ENCODE assay signal across 8 mouse cellular contexts in genomic region chr3:107631523-107631958, GRCm38 (mm10). TPM values are rescaled to one million over a fixed set of nuclear protein-coding genes. Genes with fewer than 3 reads are reported as not detected.
A peak's percentile ranks its signal among the peaks of the same experiment; 100 is the strongest.
DNase-seq lines count a peak whose midpoint lies in the region; ATAC-seq and TF ChIP-seq lines count a peak whose summit lies in the region.

Strip1 (minus strand) TSS chr3:107631694.

- TF ChIP-seq POLR2A in brain, embryonic 14.5 days (IDR thresholded peaks at IDR 0.05; ENCODE audit: borderline replicate concordance, extremely low read depth, insufficient read depth, insufficient read length, poor library complexity, severe bottlenecking), result peak; percentile 91
- 0 out of 2 replicates have a peak, but pooled peaks have one; percentile 48 for TF ChIP-seq POLR2A in liver, adult 2 months (IDR thresholded peaks at IDR 0.05; ENCODE audit: extremely low read depth, insufficient read depth, low read length)
- TF ChIP-seq POLR2A in myocyte (IDR thresholded peaks at IDR 0.05; ENCODE audit: insufficient read length, low read depth), result peak; percentile 52

- H3ac ChIP-seq in C2C12 (ENCODE audit: control insufficient read depth, insufficient read length, low read depth) (peak within 1 kb of the TSS; percentile 96), myocyte (ENCODE audit: control insufficient read depth, insufficient read length) (peak within 1 kb of the TSS; percentile 87)

- DNase-seq in brain, embryonic 14.5 days (ENCODE audit: low read depth), result peak; percentile 99
- peak; percentile 88 for DNase-seq in liver, adult 2 months (ENCODE audit: extremely low read depth, low read depth, low spot score)
- peak; percentile 94 for DNase-seq in splenic B cell, adult 2 months (ENCODE audit: low read depth, low spot score)

- peak within 1 kb of the TSS; percentile 81 for H3K4me2 ChIP-seq in heart, embryonic 11.5 days
- peak within 1 kb of the TSS; percentile 88 for H3K4me2 ChIP-seq in kidney, embryonic 16.5 days (replicated peaks; ENCODE audit: low read depth, low read length)
- H3K4me2 ChIP-seq in myocyte (ENCODE audit: low read depth), result peak within 1 kb of the TSS; percentile 86

- peak within 1 kb of the TSS; percentile 89 for H3K27ac ChIP-seq in heart, embryonic 11.5 days (ENCODE audit: low read depth, low read length)
- H3K27ac ChIP-seq in kidney, embryonic 16.5 days (ENCODE audit: low read length), result peak within 1 kb of the TSS; percentile 78
- peak within 1 kb of the TSS; percentile 43 for H3K27ac ChIP-seq in liver, adult 2 months (replicated peaks; ENCODE audit: insufficient read depth, low read depth, low read length)

- H3K36me3 ChIP-seq in C2C12 (ENCODE audit: control insufficient read depth, insufficient read depth), result peaks cover 21% of the 10 kb centered on the region
- peaks cover 16% of the 10 kb centered on the region for H3K36me3 ChIP-seq in erythroblast, embryonic 14.5 days (ENCODE audit: control insufficient read depth)
- H3K36me3 ChIP-seq in heart, embryonic 11.5 days (ENCODE audit: control insufficient read depth, insufficient read depth, low read length), result peaks cover 9% of the 10 kb centered on the region; the same call in 1 of the 2 replicates
- H3K36me3 ChIP-seq in kidney, embryonic 16.5 days (ENCODE audit: insufficient read depth, low read length), result peaks cover 11% of the 10 kb centered on the region
- H3K36me3 ChIP-seq in liver, adult 2 months (ENCODE audit: control insufficient read depth, insufficient read depth, low read length), result peaks cover 6% of the 10 kb centered on the region; the same call in 1 of the 2 replicates
- H3K36me3 ChIP-seq in myocyte (ENCODE audit: control insufficient read depth, insufficient read depth), result peaks cover 21% of the 10 kb centered on the region
- peaks cover 2% of the 10 kb centered on the region; the same call in 1 of the 2 replicates for H3K36me3 ChIP-seq in splenic B cell, adult 2 months (ENCODE audit: control insufficient read depth, insufficient read depth, low read length, poor library complexity, severe bottlenecking)

- peaks cover 4% of the 10 kb centered on the region for H3K27me3 ChIP-seq in C2C12 (ENCODE audit: control insufficient read depth, insufficient read depth, insufficient read length)
- H3K27me3 ChIP-seq in erythroblast, embryonic 14.5 days (ENCODE audit: control insufficient read depth), result no peaks in the 10 kb centered on the region; the same call in 1 of the 2 replicates
- H3K27me3 ChIP-seq in heart, embryonic 11.5 days (ENCODE audit: control insufficient read depth, insufficient read depth, low read length), result no peaks in the 10 kb centered on the region
- H3K27me3 ChIP-seq in kidney, embryonic 16.5 days (ENCODE audit: insufficient read depth, low read length), result no peaks in the 10 kb centered on the region
- no peaks in the 10 kb centered on the region for H3K27me3 ChIP-seq in liver, adult 2 months (ENCODE audit: control insufficient read depth, insufficient read depth, low read length)
- H3K27me3 ChIP-seq in myocyte (ENCODE audit: control insufficient read depth, insufficient read depth, insufficient read length), result peaks cover 5% of the 10 kb centered on the region
- H3K27me3 ChIP-seq in splenic B cell, adult 2 months (ENCODE audit: control insufficient read depth, insufficient read depth, low read length, poor library complexity, severe bottlenecking), result no peaks in the 10 kb centered on the region

- peaks cover 20% of the 10 kb centered on the region for H3K4me1 ChIP-seq in erythroblast, embryonic 14.5 days (ENCODE audit: control insufficient read depth)
- H3K4me1 ChIP-seq in heart, embryonic 11.5 days (ENCODE audit: control insufficient read depth, insufficient read depth, low read length), result peaks cover 10% of the 10 kb centered on the region; the same call in 1 of the 2 replicates
- H3K4me1 ChIP-seq in kidney, embryonic 16.5 days (ENCODE audit: insufficient read depth, low read length), result peaks cover 8% of the 10 kb centered on the region
- H3K4me1 ChIP-seq in liver, adult 2 months (ENCODE audit: control insufficient read depth, insufficient read depth, low read length), result peaks cover 4% of the 10 kb centered on the region; the same call in 1 of the 2 replicates

- H3K4me3 ChIP-seq in C2C12 (ENCODE audit: insufficient read depth, poor library complexity, severe bottlenecking) (peak within 1 kb of the TSS; percentile 89), myocyte (peak within 1 kb of the TSS; percentile 67)
- H3K4me3 ChIP-seq in erythroblast, embryonic 14.5 days (replicated peaks), result peak within 1 kb of the TSS; percentile 88
- H3K4me3 ChIP-seq in heart, embryonic 11.5 days (ENCODE audit: low read depth, low read length), result peak within 1 kb of the TSS; percentile 83
- H3K4me3 ChIP-seq in kidney, embryonic 16.5 days (ENCODE audit: low read length), result peak within 1 kb of the TSS; percentile 100
- H3K4me3 ChIP-seq in liver, adult 2 months (ENCODE audit: insufficient read depth, low read depth, low read length), result peak within 1 kb of the TSS; percentile 90

- H3K9ac ChIP-seq in heart, embryonic 11.5 days (ENCODE audit: low read depth, low read length), result peak within 1 kb of the TSS; percentile 88
- H3K9ac ChIP-seq in kidney, embryonic 16.5 days (replicated peaks; ENCODE audit: low read length), result peak within 1 kb of the TSS; percentile 93
- peak within 1 kb of the TSS; percentile 93 for H3K9ac ChIP-seq in liver, adult 2 months (ENCODE audit: low read depth, low read length)

- peaks cover 10% of the 10 kb centered on the region for H3K79me3 ChIP-seq in C2C12 (ENCODE audit: low read depth)

- H3K79me2 ChIP-seq in C2C12 (ENCODE audit: control insufficient read depth, insufficient read depth) (peaks cover 29% of the 10 kb centered on the region), myocyte (ENCODE audit: control insufficient read depth, insufficient read depth) (peaks cover 29% of the 10 kb centered on the region)
- no peaks in the 10 kb centered on the region; the same call in 1 of the 2 replicates for H3K79me2 ChIP-seq in liver, adult 2 months (ENCODE audit: control insufficient read depth, insufficient read depth, low read length)

- TF ChIP-seq CTCF in C2C12 (IDR thresholded peaks at IDR 0.05; ENCODE audit: control insufficient read depth, insufficient read depth, insufficient read length), result no peak
- TF ChIP-seq CTCF in brain, embryonic 14.5 days (IDR thresholded peaks at IDR 0.05; ENCODE audit: borderline replicate concordance, extremely low read depth, insufficient read depth, insufficient read length), result no peak
- TF ChIP-seq CTCF in liver, adult 2 months (IDR thresholded peaks at IDR 0.05; ENCODE audit: low read depth, low read length), result no peak

- ATAC-seq in heart, embryonic 11.5 days (replicated peaks; ENCODE audit: insufficient number of reproducible peaks, low FRiP score, low TSS enrichment), result peak; percentile 93
- ATAC-seq in kidney, embryonic 16.5 days (ENCODE audit: low FRiP score, low TSS enrichment), result peak; percentile 94

- H3K9me3 ChIP-seq in erythroblast, embryonic 14.5 days (ENCODE audit: control insufficient read depth, low read length), result no peaks in the 10 kb centered on the region
- H3K9me3 ChIP-seq in heart, embryonic 11.5 days (replicated peaks; ENCODE audit: control insufficient read depth, low read length), result no peaks in the 10 kb centered on the region
- no peaks in the 10 kb centered on the region for H3K9me3 ChIP-seq in kidney, embryonic 16.5 days (ENCODE audit: low read length)

- WGBS in heart, embryonic 11.5 days (ENCODE audit: insufficient replicate concordance), result under 1% methylated on average over 35 of the region's 35 CpGs
- WGBS in kidney, embryonic 16.5 days, result under 1% methylated on average over 35 of the region's 35 CpGs
- under 1% methylated on average over 35 of the region's 35 CpGs for WGBS in liver, adult 2 months

TF ChIP-seq in C2C12, 6 proteins besides CTCF, POLR2A, EP300 and RAD21:
- TF ChIP-seq CEBPB (IDR thresholded peaks at IDR 0.05; ENCODE audit: low read depth), result peak; percentile 10
- TF ChIP-seq USF1 (IDR thresholded peaks at IDR 0.05; ENCODE audit: low read depth), result no peak
- peak; percentile 61 for TF ChIP-seq MAX (IDR thresholded peaks at IDR 0.05)
- no peak for TF ChIP-seq MYOG (IDR thresholded peaks at IDR 0.05; ENCODE audit: control insufficient read depth, extremely low read depth, insufficient read length)
- TF ChIP-seq FOSL1 (IDR thresholded peaks at IDR 0.05; ENCODE audit: insufficient read depth, low read length, poor library complexity, severe bottlenecking), result no peak

TF ChIP-seq in myocyte, 11 proteins besides CTCF, POLR2A, EP300 and RAD21:
- no peak for TF ChIP-seq SRF (IDR thresholded peaks at IDR 0.05; ENCODE audit: control insufficient read depth, insufficient read length, low read depth)
- TF ChIP-seq USF1 (IDR thresholded peaks at IDR 0.05; ENCODE audit: low read depth), result no peak
- peak in 1 of 3 experiments; percentile 14 for TF ChIP-seq MYOD1 (IDR thresholded peaks at IDR 0.05; ENCODE audit: control insufficient read depth in 1 of 3, insufficient read length in 2 of 3, low read depth in 2 of 3)
- TF ChIP-seq POLR2AphosphoS2 (IDR thresholded peaks at IDR 0.05; ENCODE audit: insufficient read length, low read depth), result peak; percentile 81

RNA-seq across cellular contexts. Expression of gene Strip1, which starts in this region (rescaled TPM):
- polyA plus RNA-seq in C2C12 (2012; fragmentation: generic; extraction: Trizol) (35.2 TPM), myocyte (2012; fragmentation: generic; extraction: Trizol) (46.6 TPM)
- polyA plus RNA-seq in brain, embryonic 14.5 days (2012; rRNA removed), result 215 and 216 TPM in 2 replicates
- polyA plus RNA-seq in erythroblast, embryonic 14.5 days (2012), result 0.43 and 0.44 TPM in 2 replicates
- 35.4 and 47.0 TPM in 2 replicates for polyA plus RNA-seq in heart, embryonic 11.5 days (2014; fragmentation: Nextera tagmentation; extraction: Ambion mirVana)
- 46.8 and 46.9 TPM in 2 replicates for polyA plus RNA-seq in kidney, embryonic 16.5 days (2015; fragmentation: Nextera tagmentation; extraction: Ambion mirVana)
- 6.0 and 7.7 TPM in 2 replicates for total RNA-seq in liver, adult 2 months (2014; rRNA removed)
- polyA plus RNA-seq in liver, adult 2 months (2012; rRNA removed), result 17.7 and 23.8 TPM in 2 replicates

Comparison
In these comparisons a context has a peak if more than half of its experiments do, and no peak if none do; other contexts are left out.
1. Peak in every context shown above with its lines: DNase-seq, ATAC-seq, H3K4me3 ChIP-seq and H3K27ac ChIP-seq.
2. RNA of gene Strip1 (polyA plus RNA-seq): 215 to 216 TPM in brain, embryonic 14.5 days, 46.8 to 46.9 TPM in kidney, embryonic 16.5 days, 46.6 TPM in myocyte (single experiment), 35.4 to 47.0 TPM in heart, embryonic 11.5 days, 35.2 TPM in C2C12 (single experiment) and 17.7 to 23.8 TPM in liver, adult 2 months; 0.43 to 0.44 TPM in erythroblast, embryonic 14.5 days; every median in the first group is over 10 times any median in the second.